Mouse (Mus musculus) C2C12 (cell line): ENCODE results near the gene Dnajc1. TPM values are rescaled to one million over a fixed set of nuclear protein-coding genes. Genes with fewer than 3 reads are reported as not detected.
A peak's percentile ranks its signal among the peaks of the same experiment; 100 is the strongest.

Experiments used
- H3K27me3 ChIP-seq: one replicate; pipeline ENCODE4 v1.6.1; 2011; ENCODE audit not compliant: control insufficient read depth, insufficient read depth, insufficient read length
- H3K36me3 ChIP-seq: one replicate; pipeline ENCODE4 v1.6.1; 2011; ENCODE audit not compliant: control insufficient read depth, insufficient read depth
- H3K4me3 ChIP-seq: one replicate; pipeline ENCODE4 v1.5.1; 2011; ENCODE audit warnings: mild to moderate bottlenecking, control low read depth; ENCODE audit not compliant: poor library complexity, insufficient read depth, severe bottlenecking
- H3K79me2 ChIP-seq: one replicate; pipeline ENCODE4 v1.6.1; 2011; ENCODE audit not compliant: control insufficient read depth, insufficient read depth
- H3K79me3 ChIP-seq: one replicate; pipeline ENCODE4 v1.6.1; 2011; ENCODE audit warnings: low read depth, control low read depth
- H3ac ChIP-seq: one replicate; pipeline ENCODE3; 2011; ENCODE audit warnings: low read depth; ENCODE audit not compliant: control insufficient read depth, insufficient read length
- CEBPB ChIP-seq: IDR thresholded peaks from one replicate; pipeline ENCODE4 v1.6.1; 2011; ENCODE audit warnings: low read depth, mild to moderate bottlenecking, control low read depth, moderate library complexity
- CTCF ChIP-seq: IDR thresholded peaks from one replicate; pipeline ENCODE4 v1.5.1; 2011; ENCODE audit not compliant: control insufficient read depth, insufficient read depth, insufficient read length
- FOSL1 ChIP-seq: IDR thresholded peaks from one replicate; pipeline ENCODE4 v1.8.0; 2011; ENCODE audit warnings: mild to moderate bottlenecking, low read length; ENCODE audit not compliant: poor library complexity, insufficient read depth, severe bottlenecking
- MAX ChIP-seq: IDR thresholded peaks from one replicate; pipeline ENCODE4 v1.6.1; 2011; ENCODE audit warnings: mild to moderate bottlenecking, control low read depth
- MYOD1 ChIP-seq: IDR thresholded peaks from one replicate; pipeline ENCODE4 v1.6.1; 2011; ENCODE audit warnings: low read depth; ENCODE audit not compliant: control insufficient read depth, insufficient read length
- MYOG ChIP-seq: IDR thresholded peaks from one replicate; pipeline ENCODE4 v1.6.1; 2011; ENCODE audit not compliant: control insufficient read depth, insufficient read length; ENCODE audit errors: extremely low read depth
- USF1 ChIP-seq: IDR thresholded peaks from one replicate; pipeline ENCODE4 v1.6.1; 2011; ENCODE audit warnings: low read depth, mild to moderate bottlenecking, control low read depth, moderate library complexity
- long read RNA-seq, 2 experiments: library from polyadenylated mRNA; unstranded; transcript quantifications; one replicate each; pipeline ENCODE4 v2.0.0; 2019 to 2020
- polyA plus RNA-seq: library from polyadenylated mRNA; unstranded; fragments of >200 nt; fragmentation: generic; extraction: Trizol; gene quantifications from one replicate; pipeline ENCODE4 v1.2.1, GENCODE M21; 2012; ENCODE audit warnings: missing spikeins

The Dnajc1 gene
- 6.5 TPM for polyA plus RNA-seq
- long read RNA-seq, experiment 1, full-length matches to known transcripts, result 13 of 25 reads
- long read RNA-seq, experiment 1, partial matches to known transcripts, result 11 of 25 reads
- long read RNA-seq, experiment 1, other reads (novel, unspliced or antisense), result 1 of 25 reads
- long read RNA-seq, experiment 2, full-length matches to known transcripts, result 52 of 75 reads
- long read RNA-seq, experiment 2, partial matches to known transcripts, result 9 of 75 reads
- long read RNA-seq, experiment 2, other reads (novel, unspliced or antisense), result 14 of 75 reads

GRCm38 (mm10) chr2:18392331-18393021, at the start of gene Dnajc1:
TSS of gene Dnajc1 (minus strand) at chr2:18392830.
- H3K79me3 ChIP-seq, result peaks cover 24% of the 10 kb centered on the region
- peak within 1 kb of the TSS; percentile 69 for H3ac ChIP-seq
- peak within 1 kb of the TSS; percentile 81 for H3K4me3 ChIP-seq
- H3K79me2 ChIP-seq, result peaks cover 45% of the 10 kb centered on the region
- no peaks in the 10 kb centered on the region for H3K27me3 ChIP-seq
- H3K36me3 ChIP-seq, result no peaks in the 10 kb centered on the region
- peak; percentile 93 for TF ChIP-seq MAX
- no peak for TF ChIP-seq CTCF

GRCm38 (mm10) chr2:18441871-18442270, 49.2 kb upstream of the Dnajc1 start:
- no peaks in the 10 kb centered on the region for H3K79me3 ChIP-seq
- no peak overlapping the region for H3K4me3 ChIP-seq
- no peaks in the 10 kb centered on the region for H3K36me3 ChIP-seq
- TF ChIP-seq USF1 (no peak), MYOG (no peak), FOSL1 (no peak), MAX (no peak), MYOD1 (no peak), CEBPB (no peak), CTCF (no peak)
- H3K79me2 ChIP-seq, result no peaks in the 10 kb centered on the region
- no peaks in the 10 kb centered on the region for H3K27me3 ChIP-seq
- H3ac ChIP-seq, result no peak overlapping the region

GRCm38 (mm10) chr2:18415242-18415641, 22.6 kb upstream of the Dnajc1 start:
- H3ac ChIP-seq, result no peak overlapping the region
- TF ChIP-seq FOSL1 (no peak), MYOD1 (no peak), MAX (no peak), USF1 (no peak), CEBPB (no peak), MYOG (no peak), CTCF (no peak)
- H3K4me3 ChIP-seq, result no peak overlapping the region
- H3K79me2 ChIP-seq, result no peaks in the 10 kb centered on the region
- no peaks in the 10 kb centered on the region for H3K79me3 ChIP-seq
- no peaks in the 10 kb centered on the region for H3K27me3 ChIP-seq
- H3K36me3 ChIP-seq, result no peaks in the 10 kb centered on the region

- H3K36me3 ChIP-seq, result no peaks in the 10 kb centered on the region
- TF ChIP-seq FOSL1, result no peak
- no peak for TF ChIP-seq CTCF
- no peak for TF ChIP-seq MYOD1
- no peak for TF ChIP-seq MAX
- TF ChIP-seq USF1, result no peak
- TF ChIP-seq CEBPB, result no peak
- TF ChIP-seq MYOG, result no peak
- H3K79me2 ChIP-seq, result no peaks in the 10 kb centered on the region
- no peak overlapping the region for H3K4me3 ChIP-seq
- H3K79me3 ChIP-seq, result no peaks in the 10 kb centered on the region
- no peaks in the 10 kb centered on the region for H3K27me3 ChIP-seq
- no peak overlapping the region for H3ac ChIP-seq
Measured at GRCm38 (mm10) chr2:18403679-18404078, 11.0 kb upstream of the Dnajc1 start.

- TF ChIP-seq USF1 (no peak), CEBPB (no peak), MYOD1 (no peak), MYOG (no peak), FOSL1 (no peak), CTCF (no peak), MAX (no peak)
- Histone ChIP-seq H3K36me3 (no peaks in the 10 kb centered on the region), H3K79me2 (no peaks in the 10 kb centered on the region), H3ac (no peak overlapping the region), H3K4me3 (no peak overlapping the region), H3K27me3 (no peaks in the 10 kb centered on the region), H3K79me3 (no peaks in the 10 kb centered on the region)
Measured at GRCm38 (mm10) chr2:18401771-18402170, 9.1 kb upstream of the Dnajc1 start.
